Mouse (Mus musculus): Measurements from ENCODE around the gene Tbcb. TPM values are rescaled to one million over a fixed set of nuclear protein-coding genes. Genes with fewer than 3 reads are reported as not detected.
"Not testable (repeated sequence)": the region's sequence is repeated elsewhere in the genome, so short reads cannot be mapped to it uniquely, and the experiment has no call there.

Tbcb gene
- polyA plus RNA-seq, 1 experiment from 2014 or later: 184 TPM

DNA sequence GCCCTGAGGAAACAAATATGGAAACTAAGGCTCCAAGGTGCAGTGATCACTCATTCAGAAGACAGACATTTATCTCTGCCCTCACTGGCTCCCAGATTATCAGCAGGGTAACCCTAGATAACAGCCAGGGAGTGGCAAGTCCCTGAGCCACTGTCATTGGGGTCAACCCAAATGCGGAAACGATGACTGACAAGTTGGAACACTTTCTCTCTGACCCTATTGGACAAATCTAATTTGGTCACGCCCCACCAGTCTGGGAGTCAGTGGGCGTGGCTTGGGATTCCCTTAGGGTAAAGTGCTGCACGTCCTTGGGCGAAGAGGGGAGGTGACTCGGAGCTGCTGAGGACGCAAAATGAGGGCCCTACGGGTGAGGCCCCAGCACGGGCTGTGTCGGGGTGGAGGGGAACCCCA, 48.2 kb downstream of the Tbcb start, which contains the start of gene Cox7a1:
Cox7a1 (plus strand) TSS at position 266 of the 411 bp plus-strand sequence.
- H3K9ac ChIP-seq (ENCODE audit: low read depth, low read length): peak within 1 kb of the TSS; percentile 73
- H3K27ac ChIP-seq (ENCODE audit: low read depth, low read length): peak within 1 kb of the TSS; percentile 23
- peaks cover 24% of the 10 kb centered on the region for H3K36me3 ChIP-seq (ENCODE audit: control insufficient read depth, insufficient read depth, low read length)
- no peaks in the 10 kb centered on the region for H3K9me3 ChIP-seq (replicated peaks; ENCODE audit: control insufficient read depth, low read length)
- under 1% methylated on average over 11 of the region's 11 CpGs for WGBS (ENCODE audit: insufficient replicate concordance)
- peak within 1 kb of the TSS; percentile 36 for H3K4me3 ChIP-seq (ENCODE audit: low read depth, low read length)
- peak; percentile 72 for ATAC-seq (replicated peaks; ENCODE audit: insufficient number of reproducible peaks, low FRiP score, low TSS enrichment)
- H3K4me2 ChIP-seq: peak within 1 kb of the TSS; percentile 64
- no peaks in the 10 kb centered on the region for H3K27me3 ChIP-seq (ENCODE audit: control insufficient read depth, insufficient read depth, low read length)
- H3K4me1 ChIP-seq (ENCODE audit: control insufficient read depth, insufficient read depth, low read length): 0 out of 2 replicates have a peak, but pooled peaks cover 15% of the 10 kb centered on the region

- not testable (repeated sequence) for H3K27ac ChIP-seq (ENCODE audit: low read depth, low read length); H3K4me3 ChIP-seq (ENCODE audit: low read depth, low read length); H3K4me2 ChIP-seq; ATAC-seq (replicated peaks; ENCODE audit: insufficient number of reproducible peaks, low FRiP score, low TSS enrichment); H3K27me3 ChIP-seq (ENCODE audit: control insufficient read depth, insufficient read depth, low read length); H3K9ac ChIP-seq (ENCODE audit: low read depth, low read length); H3K9me3 ChIP-seq (replicated peaks; ENCODE audit: control insufficient read depth, low read length)
- WGBS (ENCODE audit: insufficient replicate concordance): 66% methylated on average over 6 of the region's 7 CpGs
- H3K4me1 ChIP-seq (ENCODE audit: control insufficient read depth, insufficient read depth, low read length): 0 out of 2 replicates have a peak, but pooled peaks cover 15% of the 10 kb centered on the region
- peaks cover 22% of the 10 kb centered on the region for H3K36me3 ChIP-seq (ENCODE audit: control insufficient read depth, insufficient read depth, low read length)
Measured at GRCm38 (mm10) chr7:30183189-30183588, 48.9 kb downstream of the Tbcb start.

GRCm38 (mm10) chr7:30181929-30182328, 50.1 kb downstream of the Tbcb start:
- WGBS (ENCODE audit: insufficient replicate concordance): 85% methylated on average over 9 of the region's 10 CpGs
- not testable (repeated sequence) for H3K9ac ChIP-seq (ENCODE audit: low read depth, low read length); ATAC-seq (replicated peaks; ENCODE audit: insufficient number of reproducible peaks, low FRiP score, low TSS enrichment); H3K9me3 ChIP-seq (replicated peaks; ENCODE audit: control insufficient read depth, low read length); H3K4me3 ChIP-seq (ENCODE audit: low read depth, low read length); H3K27ac ChIP-seq (ENCODE audit: low read depth, low read length); H3K4me2 ChIP-seq; H3K27me3 ChIP-seq (ENCODE audit: control insufficient read depth, insufficient read depth, low read length)
- Histone ChIP-seq H3K36me3 (ENCODE audit: control insufficient read depth, insufficient read depth, low read length) (peaks cover 18% of the 10 kb centered on the region), H3K4me1 (ENCODE audit: control insufficient read depth, insufficient read depth, low read length) (0 out of 2 replicates have a peak, but pooled peaks cover 15% of the 10 kb centered on the region)

DNA sequence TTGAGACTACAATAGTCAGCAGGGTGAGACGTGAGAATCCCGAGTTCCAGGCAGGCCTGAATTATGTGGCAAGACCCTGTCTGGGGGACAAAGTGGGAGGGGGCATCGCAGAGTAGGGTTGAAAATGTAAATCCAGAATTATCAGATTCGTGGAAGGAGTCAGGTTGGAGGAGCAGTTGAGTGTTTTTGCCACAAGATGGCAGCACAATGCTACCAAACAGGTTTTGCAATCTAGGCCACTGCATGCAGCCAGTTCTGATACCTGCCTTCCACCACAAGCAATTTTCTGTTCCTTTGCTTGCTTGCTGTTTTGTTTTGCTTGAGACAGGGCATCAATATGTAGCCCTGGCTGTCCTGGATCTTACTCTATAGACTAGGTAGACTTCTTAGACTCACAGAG, 50.8 kb downstream of the Tbcb start:
- Histone ChIP-seq H3K4me2 (no peak overlapping the region), H3K27me3 (ENCODE audit: control insufficient read depth, insufficient read depth, low read length) (no peaks in the 10 kb centered on the region), H3K27ac (ENCODE audit: low read depth, low read length) (no peak overlapping the region), H3K9ac (ENCODE audit: low read depth, low read length) (no peak overlapping the region), H3K4me3 (ENCODE audit: low read depth, low read length) (no peak overlapping the region), H3K36me3 (ENCODE audit: control insufficient read depth, insufficient read depth, low read length) (peaks cover 12% of the 10 kb centered on the region), H3K4me1 (ENCODE audit: control insufficient read depth, insufficient read depth, low read length) (0 out of 2 replicates have a peak, but pooled peaks cover 15% of the 10 kb centered on the region), H3K9me3 (replicated peaks; ENCODE audit: control insufficient read depth, low read length) (no peaks in the 10 kb centered on the region)
- 4% methylated on average over 4 of the region's 4 CpGs for WGBS (ENCODE audit: insufficient replicate concordance)
- ATAC-seq (replicated peaks; ENCODE audit: insufficient number of reproducible peaks, low FRiP score, low TSS enrichment): no peak

- peaks cover 11% of the 10 kb centered on the region for H3K36me3 ChIP-seq (ENCODE audit: control insufficient read depth, insufficient read depth, low read length)
- no peaks in the 10 kb centered on the region for H3K27me3 ChIP-seq (ENCODE audit: control insufficient read depth, insufficient read depth, low read length)
- no peak overlapping the region for H3K9ac ChIP-seq (ENCODE audit: low read depth, low read length)
- no peak overlapping the region for H3K4me2 ChIP-seq
- WGBS (ENCODE audit: insufficient replicate concordance): 62% methylated on average over 11 of the region's 11 CpGs
- no peaks in the 10 kb centered on the region for H3K9me3 ChIP-seq (replicated peaks; ENCODE audit: control insufficient read depth, low read length)
- H3K4me1 ChIP-seq (ENCODE audit: control insufficient read depth, insufficient read depth, low read length): no peaks in the 10 kb centered on the region
- H3K4me3 ChIP-seq (ENCODE audit: low read depth, low read length): no peak overlapping the region
- no peak for ATAC-seq (replicated peaks; ENCODE audit: insufficient number of reproducible peaks, low FRiP score, low TSS enrichment)
- no peak overlapping the region for H3K27ac ChIP-seq (ENCODE audit: low read depth, low read length)
Measured at GRCm38 (mm10) chr7:30178256-30178655, 53.8 kb downstream of the Tbcb start.

DNA sequence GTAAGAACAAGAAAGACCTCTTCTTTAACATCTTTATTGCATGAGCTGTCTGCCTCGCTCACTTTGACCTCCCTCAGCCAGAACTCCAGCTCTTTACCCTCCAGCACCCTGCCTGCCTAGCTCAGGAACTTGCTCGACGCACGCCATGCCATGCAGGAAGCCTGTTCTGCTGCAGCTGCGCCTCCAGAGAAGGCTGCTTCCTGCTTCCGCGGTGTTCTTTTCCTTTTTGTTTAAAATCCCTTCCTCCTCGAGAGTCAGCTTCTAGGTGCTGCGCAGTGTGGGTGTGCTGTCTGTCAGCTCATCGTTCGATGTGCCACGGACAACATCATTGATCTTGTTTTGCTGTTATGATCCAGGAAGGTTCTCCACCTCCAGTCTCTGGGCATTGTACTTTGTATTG, 55.6 kb downstream of the Tbcb start:
- no peak overlapping the region for H3K9ac ChIP-seq (ENCODE audit: low read depth, low read length)
- no peak overlapping the region for H3K27ac ChIP-seq (ENCODE audit: low read depth, low read length)
- ATAC-seq (replicated peaks; ENCODE audit: insufficient number of reproducible peaks, low FRiP score, low TSS enrichment): no peak
- no peaks in the 10 kb centered on the region for H3K9me3 ChIP-seq (replicated peaks; ENCODE audit: control insufficient read depth, low read length)
- H3K27me3 ChIP-seq (ENCODE audit: control insufficient read depth, insufficient read depth, low read length): no peaks in the 10 kb centered on the region
- peaks cover 11% of the 10 kb centered on the region for H3K36me3 ChIP-seq (ENCODE audit: control insufficient read depth, insufficient read depth, low read length)
- H3K4me3 ChIP-seq (ENCODE audit: low read depth, low read length): no peak overlapping the region
- 71% methylated on average over 12 of the region's 12 CpGs for WGBS (ENCODE audit: insufficient replicate concordance)
- no peaks in the 10 kb centered on the region for H3K4me1 ChIP-seq (ENCODE audit: control insufficient read depth, insufficient read depth, low read length)
- no peak overlapping the region for H3K4me2 ChIP-seq

Other genes with a start within 250 kb of the Tbcb start
- gene Zfp568, start 248.3 kb downstream of the Tbcb start, polyA plus RNA-seq (2014; fragmentation: Nextera tagmentation; extraction: Ambion mirVana): 28.8 and 30.4 TPM in 2 replicates
- gene Zfp14, start 180.9 kb downstream of the Tbcb start, polyA plus RNA-seq (2014; fragmentation: Nextera tagmentation; extraction: Ambion mirVana): 3.1 and 3.8 TPM in 2 replicates
- gene Zfp82, start 159.4 kb downstream of the Tbcb start, polyA plus RNA-seq (2014; fragmentation: Nextera tagmentation; extraction: Ambion mirVana): 4.1 TPM in 2 replicates
- gene Gm26920, start 141.9 kb downstream of the Tbcb start, polyA plus RNA-seq (2014; fragmentation: Nextera tagmentation; extraction: Ambion mirVana): 0.26 and 0.96 TPM in 2 replicates
- gene Zfp566, start 141.7 kb downstream of the Tbcb start, polyA plus RNA-seq (2014; fragmentation: Nextera tagmentation; extraction: Ambion mirVana): 7.4 and 8.1 TPM in 2 replicates
- gene Zfp260, start 137.5 kb downstream of the Tbcb start, polyA plus RNA-seq (2014; fragmentation: Nextera tagmentation; extraction: Ambion mirVana): 87.2 and 96.0 TPM in 2 replicates
- gene Zfp382, start 110.3 kb downstream of the Tbcb start, polyA plus RNA-seq (2014; fragmentation: Nextera tagmentation; extraction: Ambion mirVana): 5.3 and 5.8 TPM in 2 replicates
- 6.6 and 10.4 TPM in 2 replicates for gene Zfp146, start 62.5 kb downstream of the Tbcb start, polyA plus RNA-seq (2014; fragmentation: Nextera tagmentation; extraction: Ambion mirVana)
- gene Cox7a1, start 48.1 kb downstream of the Tbcb start, polyA plus RNA-seq (2014; fragmentation: Nextera tagmentation; extraction: Ambion mirVana): 309 and 324 TPM in 2 replicates
- 64.6 and 71.7 TPM in 2 replicates for gene Capns1, start 33.5 kb downstream of the Tbcb start, polyA plus RNA-seq (2014; fragmentation: Nextera tagmentation; extraction: Ambion mirVana)
- gene Polr2i, start 324 bp downstream of the Tbcb start, polyA plus RNA-seq (2014; fragmentation: Nextera tagmentation; extraction: Ambion mirVana): 120 and 126 TPM in 2 replicates
- not detected in 2 replicates for gene Ovol3, start 3.5 kb upstream of the Tbcb start, polyA plus RNA-seq (2014; fragmentation: Nextera tagmentation; extraction: Ambion mirVana)
- gene Thap8, start 47.8 kb upstream of the Tbcb start, polyA plus RNA-seq (2014; fragmentation: Nextera tagmentation; extraction: Ambion mirVana): 0.20 and 0.38 TPM in 2 replicates
- gene Wdr62, start 48.1 kb upstream of the Tbcb start, polyA plus RNA-seq (2014; fragmentation: Nextera tagmentation; extraction: Ambion mirVana): 7.7 and 9.9 TPM in 2 replicates
- 18.6 and 22.1 TPM in 2 replicates for gene Clip3, start 59.5 kb upstream of the Tbcb start, polyA plus RNA-seq (2014; fragmentation: Nextera tagmentation; extraction: Ambion mirVana)
- gene Alkbh6, start 76.4 kb upstream of the Tbcb start, polyA plus RNA-seq (2014; fragmentation: Nextera tagmentation; extraction: Ambion mirVana): 65.5 and 66.1 TPM in 2 replicates
- 18.1 and 20.0 TPM in 2 replicates for gene Syne4, start 82.5 kb upstream of the Tbcb start, polyA plus RNA-seq (2014; fragmentation: Nextera tagmentation; extraction: Ambion mirVana)
- not detected in 2 replicates for gene E130208F15Rik, start 89.5 kb upstream of the Tbcb start, polyA plus RNA-seq (2014; fragmentation: Nextera tagmentation; extraction: Ambion mirVana)
- 14.6 and 16.6 TPM in 2 replicates for gene Sdhaf1, start 91.6 kb upstream of the Tbcb start, polyA plus RNA-seq (2014; fragmentation: Nextera tagmentation; extraction: Ambion mirVana)
- gene Lrfn3, start 130.5 kb upstream of the Tbcb start, polyA plus RNA-seq (2014; fragmentation: Nextera tagmentation; extraction: Ambion mirVana): 1.4 and 1.5 TPM in 2 replicates
- gene Tyrobp, start 181.5 kb upstream of the Tbcb start, polyA plus RNA-seq (2014; fragmentation: Nextera tagmentation; extraction: Ambion mirVana): 8.9 and 9.2 TPM in 2 replicates
- gene Hcst, start 187.6 kb upstream of the Tbcb start, polyA plus RNA-seq (2014; fragmentation: Nextera tagmentation; extraction: Ambion mirVana): 0.53 and 0.99 TPM in 2 replicates
- 1.0 and 1.4 TPM in 2 replicates for gene Nfkbid, start 189.5 kb upstream of the Tbcb start, polyA plus RNA-seq (2014; fragmentation: Nextera tagmentation; extraction: Ambion mirVana)
- 34.9 and 37.8 TPM in 2 replicates for gene Aplp1, start 213.3 kb upstream of the Tbcb start, polyA plus RNA-seq (2014; fragmentation: Nextera tagmentation; extraction: Ambion mirVana)
- gene Kirrel2, start 225.4 kb upstream of the Tbcb start, polyA plus RNA-seq (2014; fragmentation: Nextera tagmentation; extraction: Ambion mirVana): 1.5 and 3.7 TPM in 2 replicates
- gene Nphs1, start 226.0 kb upstream of the Tbcb start, polyA plus RNA-seq (2014; fragmentation: Nextera tagmentation; extraction: Ambion mirVana): 0.10 and 0.37 TPM in 2 replicates